Mouse (Mus musculus) left cerebral cortex, postnatal 10 days (tissue): ENCODE results near the gene Olfr1288. TPM values are rescaled to one million over a fixed set of nuclear protein-coding genes. Genes with fewer than 3 reads are reported as not detected.

ENCODE experiments used
- DNase-seq, 2 experiments: peaks; one replicate each; pipeline ENCODE4 v3.0.0; 2021 to 2022; ENCODE audit warnings: low spot score in 2 of 2, mixed read lengths in 1 of 2; ENCODE audit errors: extremely low spot score in 1 of 2
- intact Hi-C: fragments of 180-260 bp; cut with DNase I; formaldehyde crosslinking; loops from one replicate; pipeline ENCODE4 v1.15.1; 2025
- total RNA-seq, 2 experiments: library from RNA; stranded (reverse); gene quantifications; 2 replicates each; pipeline ENCODE4 v1.2.3; 2021

Olfr1288 gene
- not detected for total RNA-seq

- no peak for DNase-seq
- intact Hi-C loops: no loop called here
Measured at GRCm38 (mm10) chr2:111473801-111474200, at the start of gene Olfr1288. Olfr1288 (plus strand) TSS chr2:111474101.

GRCm38 (mm10) chr2:111448842-111449241 lies 25.1 kb upstream of the Olfr1288 start, which contains the start of gene Olfr1287:
Olfr1287 (plus strand) TSS chr2:111449142.
- DNase-seq: no peak
- intact Hi-C loops: no loop called here

- DNase-seq: no peak
- intact Hi-C loops: no loop called here
Measured at GRCm38 (mm10) chr2:111480519-111480918, 6.6 kb downstream of the Olfr1288 start, which contains the start of gene Olfr1289. Olfr1289 (plus strand) TSS chr2:111480819.

- intact Hi-C loops: no loop called here
- DNase-seq: no peak
Measured at GRCm38 (mm10) chr2:111493729-111494128, 19.8 kb downstream of the Olfr1288 start, which contains the start of gene Olfr1290. Olfr1290 (minus strand) TSS chr2:111493829.

GRCm38 (mm10) chr2:111496880-111497279 lies 23.0 kb downstream of the Olfr1288 start, which contains the start of gene Olfr1291-ps1:
Olfr1291-ps1 (plus strand) TSS chr2:111497180.
- intact Hi-C loops: no loop called here
- DNase-seq: no peak

GRCm38 (mm10) chr2:111517451-111517850 lies 43.5 kb downstream of the Olfr1288 start:
- intact Hi-C loops: no loop called here

GRCm38 (mm10) chr2:111524903-111525302 lies 51.0 kb downstream of the Olfr1288 start, which contains the start of gene Olfr1293-ps:
Olfr1293-ps (plus strand) TSS chr2:111525203.
- intact Hi-C loops: no loop called here
- DNase-seq: no peak

More at GRCm38 (mm10) chr2:111517451-111517850, 43.5 kb downstream of the Olfr1288 start:
- no peak for DNase-seq

Other genes with a start within 250 kb of the Olfr1288 start
- gene 4930430A15Rik, start 244.5 kb upstream of the Olfr1288 start, total RNA-seq: not detected
- gene Olfr1275, start 238.8 kb upstream of the Olfr1288 start, total RNA-seq: not detected
- gene Olfr1276, start 219.6 kb upstream of the Olfr1288 start, total RNA-seq: not detected
- gene Olfr1277, start 200.0 kb upstream of the Olfr1288 start, total RNA-seq: not detected
- not detected for gene Olfr1278, start 184.0 kb upstream of the Olfr1288 start, total RNA-seq
- not detected for gene Olfr1279, start 173.5 kb upstream of the Olfr1288 start, total RNA-seq
- gene Olfr1280, start 160.1 kb upstream of the Olfr1288 start, total RNA-seq: not detected
- gene Olfr1281, start 147.6 kb upstream of the Olfr1288 start, total RNA-seq: not detected
- gene Olfr1282, start 138.0 kb upstream of the Olfr1288 start, total RNA-seq: not detected
- not detected for gene Olfr1283, start 107.3 kb upstream of the Olfr1288 start, total RNA-seq
- gene Olfr1284, start 98.6 kb upstream of the Olfr1288 start, total RNA-seq: not detected
- not detected for gene Olfr1286, start 51.0 kb upstream of the Olfr1288 start, total RNA-seq
- gene Olfr1287, start 25.0 kb upstream of the Olfr1288 start, total RNA-seq: not detected
- not detected for gene Olfr1289, start 6.7 kb downstream of the Olfr1288 start, total RNA-seq
- gene Olfr1290, start 19.7 kb downstream of the Olfr1288 start, total RNA-seq: not detected
- not detected for gene Olfr1291-ps1, start 23.1 kb downstream of the Olfr1288 start, total RNA-seq
- not detected for gene Olfr1293-ps, start 51.1 kb downstream of the Olfr1288 start, total RNA-seq
- not detected for gene Olfr1294, start 66.2 kb downstream of the Olfr1288 start, total RNA-seq
- not detected for gene Olfr1295, start 95.6 kb downstream of the Olfr1288 start, total RNA-seq
- not detected for gene Olfr1297, start 152.4 kb downstream of the Olfr1288 start, total RNA-seq
- gene Olfr1298, start 175.1 kb downstream of the Olfr1288 start, total RNA-seq: not detected
- gene Olfr1299, start 187.3 kb downstream of the Olfr1288 start, total RNA-seq: not detected